In the genomic region with DNA sequence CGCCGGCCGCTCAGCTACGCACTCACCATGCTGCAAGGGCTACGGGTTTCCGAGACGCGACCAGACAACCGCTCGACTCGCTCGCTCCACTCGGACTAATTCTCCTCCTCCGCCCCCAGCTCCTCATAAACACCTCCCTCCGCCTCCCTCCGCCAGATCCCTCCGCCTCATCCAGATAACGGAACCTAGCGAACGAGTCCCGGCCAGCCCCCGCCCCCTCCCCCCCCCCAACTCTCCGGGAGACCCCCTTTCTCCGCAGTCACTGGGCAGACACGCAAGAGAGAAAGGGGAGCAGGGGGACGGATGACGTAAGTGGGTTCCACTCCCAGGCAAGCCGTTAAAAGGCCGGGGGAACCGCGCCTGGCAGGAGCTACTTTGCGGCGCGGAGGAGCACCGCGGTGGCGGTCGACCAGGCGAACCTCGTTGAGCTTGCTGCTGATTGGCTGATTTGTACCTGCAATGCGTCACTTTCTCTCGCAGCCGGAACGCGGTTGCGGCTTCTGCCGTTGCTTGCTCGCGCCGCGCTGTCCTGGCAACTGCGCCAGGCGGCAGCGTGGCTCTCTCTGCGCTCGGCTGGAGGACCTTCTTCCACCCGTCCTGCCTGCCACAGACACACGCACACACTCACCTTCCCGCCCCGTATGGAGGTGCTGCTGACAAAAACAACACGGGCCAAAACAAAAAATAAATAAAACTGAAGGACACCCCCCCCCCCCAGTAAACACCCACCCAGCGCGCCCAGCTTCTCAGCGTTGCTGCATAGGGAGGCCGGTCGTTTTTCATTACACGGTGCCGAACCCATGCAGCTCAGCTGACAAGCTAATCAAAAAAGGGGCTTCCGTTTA, we compare ENCODE assay signal across 8 mouse cellular contexts. TPM values are rescaled to one million over a fixed set of nuclear protein-coding genes. Genes with fewer than 3 reads are reported as not detected.
DNase-seq lines count a peak whose midpoint lies in the region; ATAC-seq lines count a peak whose summit lies in the region.

A gene (minus strand): TSS at position 169 of the 845 bp plus-strand sequence.

- H3K9ac ChIP-seq in hindbrain, embryonic 16.5 days (ENCODE audit: low read depth, low read length) = peak within 1 kb of the TSS; percentile 99

- WGBS in hindbrain, embryonic 16.5 days = under 1% methylated on average over 59 of the region's 69 CpGs
- WGBS in macrophage (ENCODE audit: missing documents) = under 1% methylated on average over 54 of the region's 69 CpGs

- peak; percentile 92 for ATAC-seq in hindbrain, embryonic 16.5 days

- DNase-seq in WW6 (ENCODE audit: low read depth, low spot score) = peak; percentile 87
- DNase-seq in cerebellum, postnatal 4 days (ENCODE audit: low spot score in 2 of 2) = peak; percentile 96 to 97
- peak; percentile 99 for DNase-seq in gastrocnemius, adult 18-20 months (ENCODE audit: low spot score)
- DNase-seq in left cerebral cortex, adult 18-20 months (ENCODE audit: low spot score in 2 of 2) = peak; percentile 97 to 99
- peak; percentile 97 for DNase-seq in right cerebral cortex, adult 18-20 months
- peak; percentile 97 for DNase-seq in urinary bladder, postnatal 10 days (ENCODE audit: low spot score)

- H3K27ac ChIP-seq in hindbrain, embryonic 16.5 days (ENCODE audit: low read depth, low read length) = peak within 1 kb of the TSS; percentile 99
- peak within 1 kb of the TSS; percentile 92 for H3K27ac ChIP-seq in macrophage

- no peaks in the 10 kb centered on the region for H3K27me3 ChIP-seq in hindbrain, embryonic 16.5 days (replicated peaks; ENCODE audit: control insufficient read depth, insufficient read depth, low read length)

- H3K4me3 ChIP-seq in hindbrain, embryonic 16.5 days (ENCODE audit: low read length) = peak within 1 kb of the TSS; percentile 92
- H3K4me3 ChIP-seq in macrophage (ENCODE audit: inconsistent target) = peak within 1 kb of the TSS; percentile 84

- no peaks in the 10 kb centered on the region for H3K36me3 ChIP-seq in hindbrain, embryonic 16.5 days (ENCODE audit: control insufficient read depth, insufficient read depth, low read length)
- no peaks in the 10 kb centered on the region for H3K36me3 ChIP-seq in macrophage (ENCODE audit: inconsistent target)

- H3K4me1 ChIP-seq in hindbrain, embryonic 16.5 days (ENCODE audit: control insufficient read depth, insufficient read depth, low read depth, low read length) = peaks cover 28% of the 10 kb centered on the region

- peak within 1 kb of the TSS; percentile 70 for H3K4me2 ChIP-seq in hindbrain, embryonic 16.5 days (ENCODE audit: low read length)

- peaks cover 43% of the 10 kb centered on the region for H3K79me2 ChIP-seq in macrophage (ENCODE audit: inconsistent target)

- H3K9me3 ChIP-seq in hindbrain, embryonic 16.5 days (ENCODE audit: control insufficient read depth, low read length) = no peaks in the 10 kb centered on the region

RNA-seq across cellular contexts. Expression of the gene that starts here (rescaled TPM):
- total RNA-seq in gastrocnemius, adult 18-20 months (2021) = 100 to 1,000 TPM; 180 to 209 TPM
- 2,782 and 3,155 TPM in 2 replicates for polyA plus RNA-seq in hindbrain, embryonic 16.5 days (2015; fragmentation: Nextera tagmentation; extraction: Ambion mirVana)
- total RNA-seq in left cerebral cortex, adult 18-20 months (2021) = 1,000 to 10,000 TPM; 2,255 to 2,273 TPM
- 100 to 1,000 TPM in 4 of 26 experiments, 10 to 100 TPM in 22; 38.3 to 133 (median 72.0) TPM for total RNA-seq in macrophage (2018; cell fraction: chromatin; rRNA removed)
- 100 to 1,000 TPM; 350 to 760 (median 532) TPM for total RNA-seq in macrophage (2018; cell fraction: cytosol; rRNA removed)
- total RNA-seq in macrophage (2018; cell fraction: nucleus; rRNA removed) = 100 to 1,000 TPM; 119 to 311 (median 172) TPM
- polyA plus RNA-seq in macrophage (2018) = 716 to 1,639 TPM (median 783 TPM) in 3 replicates

Comparison
In these comparisons a context has a peak if more than half of its experiments do, and no peak if none do; other contexts are left out.
1. Peak in every context shown above with its lines: DNase-seq, ATAC-seq, H3K4me3 ChIP-seq and H3K27ac ChIP-seq.
2. RNA of the gene that starts here (total RNA-seq): 2,255 to 2,273 TPM in left cerebral cortex, adult 18-20 months; 180 to 209 TPM in gastrocnemius, adult 18-20 months; every median in the first group is over 10 times any median in the second.